Mouse (Mus musculus) embryo, embryonic 11 days (tissue): Measurements from ENCODE around the gene Lipc.

Experiments
- DNase-seq: peaks from one replicate; pipeline ENCODE4 v3.0.0-alpha.2; 2015

Lipc gene

GRCm38 (mm10) chr9:70952126-70952525 is at the start of gene Lipc:
TSS of gene Lipc (minus strand) at chr9:70952226.
- DNase-seq: no peak

GRCm38 (mm10) chr9:70999161-70999560 is 47.1 kb upstream of the Lipc start:
- no peak for DNase-seq

GRCm38 (mm10) chr9:70998719-70999118 is 46.7 kb upstream of the Lipc start:
- peak; percentile 10 for DNase-seq

GRCm38 (mm10) chr9:70993326-70993725 is 41.3 kb upstream of the Lipc start:
- no peak for DNase-seq

- DNase-seq: no peak
Measured at GRCm38 (mm10) chr9:70991401-70991800, 39.4 kb upstream of the Lipc start.

- DNase-seq: peak; percentile 23
Measured at GRCm38 (mm10) chr9:70987210-70987609, 35.2 kb upstream of the Lipc start.

GRCm38 (mm10) chr9:70982991-70983480 is 31.0 kb upstream of the Lipc start:
- no peak for DNase-seq

GRCm38 (mm10) chr9:70981721-70982120 is 29.7 kb upstream of the Lipc start:
- no peak for DNase-seq

- DNase-seq: no peak
Measured at GRCm38 (mm10) chr9:70979641-70980040, 27.6 kb upstream of the Lipc start.

- no peak for DNase-seq
Measured at GRCm38 (mm10) chr9:70979171-70979570, 27.1 kb upstream of the Lipc start.

- DNase-seq: no peak
Measured at GRCm38 (mm10) chr9:70977392-70977791, 25.4 kb upstream of the Lipc start.

- no peak for DNase-seq
Measured at GRCm38 (mm10) chr9:70975921-70976320, 23.9 kb upstream of the Lipc start.

- DNase-seq: no peak
Measured at GRCm38 (mm10) chr9:70973286-70973685, 21.3 kb upstream of the Lipc start.

- no peak for DNase-seq
Measured at GRCm38 (mm10) chr9:70969244-70969643, 17.2 kb upstream of the Lipc start.

- DNase-seq: no peak
Measured at GRCm38 (mm10) chr9:70965999-70966994, 14.3 kb upstream of the Lipc start.

- no peak for DNase-seq
Measured at GRCm38 (mm10) chr9:70965422-70965821, 13.4 kb upstream of the Lipc start.

GRCm38 (mm10) chr9:70965011-70965410 is 13.0 kb upstream of the Lipc start:
- DNase-seq: no peak

- peak; percentile 50 for DNase-seq
Measured at GRCm38 (mm10) chr9:70963461-70963891, 11.4 kb upstream of the Lipc start.

- no peak for DNase-seq
Measured at GRCm38 (mm10) chr9:70962781-70963455, 10.9 kb upstream of the Lipc start.

- no peak for DNase-seq
Measured at GRCm38 (mm10) chr9:70960301-70960700, 8.3 kb upstream of the Lipc start.

- no peak for DNase-seq
Measured at GRCm38 (mm10) chr9:70959866-70960265, 7.8 kb upstream of the Lipc start.

GRCm38 (mm10) chr9:70959447-70959846 is 7.4 kb upstream of the Lipc start:
- no peak for DNase-seq

- no peak for DNase-seq
Measured at GRCm38 (mm10) chr9:70958381-70958780, 6.4 kb upstream of the Lipc start.

- no peak for DNase-seq
Measured at GRCm38 (mm10) chr9:70957717-70958116, 5.7 kb upstream of the Lipc start.
